ENCODE assay signal across 8 mouse cellular contexts in genomic region chr8:109279129-109279528, GRCm38 (mm10).
DNase-seq lines count a peak whose midpoint lies in the region; ATAC-seq and TF ChIP-seq lines count a peak whose summit lies in the region.

No protein-coding gene starts in this region.

- H3K4me3 ChIP-seq in forebrain, embryonic 10.5 days: no peak overlapping the region
- H3K4me3 ChIP-seq in forebrain, embryonic 12.5 days (replicated peaks): no peak overlapping the region
- no peak overlapping the region for H3K4me3 ChIP-seq in liver, adult 2 months (ENCODE audit: insufficient read depth, low read depth, low read length)
- H3K4me3 ChIP-seq in liver, embryonic 11.5 days (ENCODE audit: low read depth, low read length): no peak overlapping the region

- H3K36me3 ChIP-seq in forebrain, embryonic 10.5 days (replicated peaks): no peaks in the 10 kb centered on the region
- H3K36me3 ChIP-seq in forebrain, embryonic 12.5 days (replicated peaks): no peaks in the 10 kb centered on the region
- no peaks in the 10 kb centered on the region for H3K36me3 ChIP-seq in liver, adult 2 months (ENCODE audit: control insufficient read depth, insufficient read depth, low read length)
- H3K36me3 ChIP-seq in liver, embryonic 11.5 days (ENCODE audit: control insufficient read depth, insufficient read depth, low read length): no peaks in the 10 kb centered on the region

- no peak overlapping the region for H3K4me2 ChIP-seq in forebrain, embryonic 12.5 days
- no peak overlapping the region for H3K4me2 ChIP-seq in liver, embryonic 11.5 days

- WGBS in forebrain, embryonic 10.5 days: 14% methylated on average over 5 of the region's 5 CpGs
- WGBS in forebrain, embryonic 12.5 days: 19% methylated on average over 5 of the region's 5 CpGs
- WGBS in liver, adult 2 months: 15% methylated on average over 5 of the region's 5 CpGs
- 13% methylated on average over 5 of the region's 5 CpGs for WGBS in liver, embryonic 11.5 days

- no peaks in the 10 kb centered on the region for H3K9me3 ChIP-seq in forebrain, embryonic 10.5 days
- H3K9me3 ChIP-seq in forebrain, embryonic 12.5 days: no peaks in the 10 kb centered on the region
- no peaks in the 10 kb centered on the region for H3K9me3 ChIP-seq in liver, embryonic 11.5 days (ENCODE audit: control insufficient read depth, low read length)

- no peak for ATAC-seq in forebrain, embryonic 12.5 days (ENCODE audit: low FRiP score)
- ATAC-seq in liver, embryonic 11.5 days (replicated peaks; ENCODE audit: low FRiP score): no peak
- no peak for ATAC-seq in erythroid progenitor cell, adult 5-6 weeks (replicated peaks; ENCODE audit: low FRiP score, poor library complexity, severe bottlenecking)

- H3K79me2 ChIP-seq in liver, adult 2 months (ENCODE audit: control insufficient read depth, insufficient read depth, low read length): no peaks in the 10 kb centered on the region

- no peaks in the 10 kb centered on the region for H3K27me3 ChIP-seq in forebrain, embryonic 10.5 days (ENCODE audit: poor library complexity, severe bottlenecking)
- no peaks in the 10 kb centered on the region for H3K27me3 ChIP-seq in forebrain, embryonic 12.5 days
- H3K27me3 ChIP-seq in liver, adult 2 months (ENCODE audit: control insufficient read depth, insufficient read depth, low read length): no peaks in the 10 kb centered on the region
- H3K27me3 ChIP-seq in liver, embryonic 11.5 days (replicated peaks; ENCODE audit: control insufficient read depth, insufficient read depth, low read length): no peaks in the 10 kb centered on the region

- intact Hi-C loops in gastrocnemius, postnatal 14 days (cut with DNase I; ENCODE audit: low total_unique reads): no loop called here

- DNase-seq in forebrain, embryonic 10.5 days (ENCODE audit: extremely low spot score, low spot score): peak; percentile 46
- peak; percentile 8 for DNase-seq in liver, adult 2 months (ENCODE audit: extremely low read depth, low read depth, low spot score)
- no peak for DNase-seq in liver, embryonic 11.5 days (ENCODE audit: low spot score)
- DNase-seq in adrenal gland, postnatal 10 days: peak; percentile 62
- DNase-seq in gastrocnemius, postnatal 14 days: peak; percentile 8
- DNase-seq in lung, postnatal 14 days: peak; percentile 44

- no peaks in the 10 kb centered on the region for H3K4me1 ChIP-seq in forebrain, embryonic 10.5 days
- no peaks in the 10 kb centered on the region for H3K4me1 ChIP-seq in forebrain, embryonic 12.5 days
- no peaks in the 10 kb centered on the region for H3K4me1 ChIP-seq in liver, adult 2 months (ENCODE audit: control insufficient read depth, insufficient read depth, low read length)
- H3K4me1 ChIP-seq in liver, embryonic 11.5 days (replicated peaks; ENCODE audit: control insufficient read depth, insufficient read depth, low read length): no peaks in the 10 kb centered on the region

- no peak overlapping the region for H3K27ac ChIP-seq in forebrain, embryonic 10.5 days
- H3K27ac ChIP-seq in forebrain, embryonic 12.5 days: no peak overlapping the region
- H3K27ac ChIP-seq in liver, adult 2 months (replicated peaks; ENCODE audit: insufficient read depth, low read depth, low read length): no peak overlapping the region
- no peak overlapping the region for H3K27ac ChIP-seq in liver, embryonic 11.5 days (ENCODE audit: low read depth, low read length)

- TF ChIP-seq CTCF in liver, adult 2 months (IDR thresholded peaks at IDR 0.05; ENCODE audit: low read depth, low read length): peak; percentile 55; the same call in 1 of the 2 replicates

- no peak overlapping the region for H3K9ac ChIP-seq in forebrain, embryonic 12.5 days
- no peak overlapping the region for H3K9ac ChIP-seq in liver, adult 2 months (ENCODE audit: low read depth, low read length)
- H3K9ac ChIP-seq in liver, embryonic 11.5 days (ENCODE audit: low read depth, low read length): no peak overlapping the region

- no peak for TF ChIP-seq POLR2A in liver, adult 2 months (IDR thresholded peaks at IDR 0.05; ENCODE audit: extremely low read depth, insufficient read depth, low read length)
